Mouse (Mus musculus) ZHBTc4 (cell line): ENCODE data around the gene Btbd35f6.
"Not testable (repeated sequence)": the region's sequence is repeated elsewhere in the genome, so short reads cannot be mapped to it uniquely, and the experiment has no call there.

Experiments
- DNase-seq: peaks from one replicate; pipeline ENCODE4 v3.0.0-alpha.2; 2011; ENCODE audit warnings: low read depth, low spot score

Btbd35f6 gene

GRCm38 (mm10) chrX:33956440-33956839 lies at the start of gene Btbd35f6:
Gene Btbd35f6, minus strand, starts transcription at chrX:33956540.
- DNase-seq = not testable (repeated sequence)

GRCm38 (mm10) chrX:33986716-33987115 lies 30.4 kb upstream of the Btbd35f6 start, which contains the start of gene Gm21870:
Gene Gm21870, minus strand, starts transcription at chrX:33986816.
- DNase-seq = not testable (repeated sequence)

- not testable (repeated sequence) for DNase-seq
These were observed 26.1 kb downstream of the Btbd35f6 start for GRCm38 (mm10) chrX:33930216-33930615.

GRCm38 (mm10) chrX:33928225-33928624 lies 28.1 kb downstream of the Btbd35f6 start:
- DNase-seq = not testable (repeated sequence)

- not testable (repeated sequence) for DNase-seq
These were observed 30.0 kb downstream of the Btbd35f6 start for GRCm38 (mm10) chrX:33926344-33926743.

GRCm38 (mm10) chrX:33925420-33925819 lies 30.9 kb downstream of the Btbd35f6 start:
- DNase-seq = not testable (repeated sequence)
